Mouse (Mus musculus) CH12.LX (cell line): ENCODE measurements around the gene Dpf1. TPM values are rescaled to one million over a fixed set of nuclear protein-coding genes. Genes with fewer than 3 reads are reported as not detected.

Experiments used
- DNase-seq: peaks from one replicate; pipeline ENCODE4 v3.0.0-alpha.2; 2013; ENCODE audit errors: extremely low read depth
- H3K27ac ChIP-seq: 2 replicates; pipeline ENCODE4 v1.5.1; 2012; ENCODE audit warnings: low read depth, mild to moderate bottlenecking, control low read depth, moderate library complexity; ENCODE audit not compliant: insufficient read depth
- H3K27me3 ChIP-seq: replicated peaks from 2 replicates; pipeline ENCODE3; 2012; ENCODE audit warnings: inconsistent platforms
- H3K36me3 ChIP-seq, 2 experiments: replicated peaks in 1 of 2; 2 replicates each; pipeline versions ENCODE3 to v1.6.1; 2012; ENCODE audit warnings: inconsistent platforms in 1 of 2, low read length in 1 of 2, mild to moderate bottlenecking in 1 of 2, mixed read lengths in 1 of 2, moderate library complexity in 1 of 2; ENCODE audit not compliant: control insufficient read depth in 1 of 2, insufficient read depth in 1 of 2
- H3K4me1 ChIP-seq, 2 experiments: 2 replicates each; pipeline ENCODE4 v1.6.1; 2012; ENCODE audit warnings: inconsistent platforms in 1 of 2, moderate library complexity in 1 of 2; ENCODE audit not compliant: insufficient read depth in 2 of 2, control insufficient read depth in 1 of 2
- H3K4me2 ChIP-seq: 2 replicates; pipeline ENCODE4 v1.6.1; 2012; ENCODE audit warnings: low read depth, mild to moderate bottlenecking, control low read depth; ENCODE audit not compliant: poor library complexity, insufficient read depth, severe bottlenecking
- H3K4me3 ChIP-seq, 3 experiments: fragments of 150-350 bp in 1 of 3; sonication (generic) in 1 of 3; replicated peaks in 1 of 3; 2 replicates each; pipeline versions ENCODE3 to v1.5.1; 2011 to 2012; ENCODE audit warnings: low read depth in 2 of 3, low read length in 2 of 3, mild to moderate bottlenecking in 2 of 3, moderate library complexity in 2 of 3, control low read depth in 1 of 3, improper control_type of control experiment in 1 of 3, inconsistent platforms in 1 of 3, mixed read lengths in 1 of 3; ENCODE audit not compliant: poor library complexity in 1 of 3
- H3K79me2 ChIP-seq: replicated peaks from 2 replicates; pipeline ENCODE4 v1.6.1; 2012; ENCODE audit warnings: mild to moderate bottlenecking, moderate library complexity; ENCODE audit not compliant: control insufficient read depth, poor library complexity, insufficient read depth, severe bottlenecking; ENCODE audit errors: extremely low read depth
- H3K9ac ChIP-seq: 2 replicates; pipeline ENCODE4 v1.6.1; 2012; ENCODE audit warnings: low read depth, mild to moderate bottlenecking, control low read depth, moderate library complexity; ENCODE audit not compliant: insufficient read depth
- H3K9me3 ChIP-seq: replicated peaks from 2 replicates; pipeline ENCODE3; 2012; ENCODE audit warnings: low read length, inconsistent platforms, mixed read lengths
- BHLHE40 ChIP-seq: IDR thresholded peaks from 2 replicates; pipeline ENCODE4 v1.6.1; 2011; ENCODE audit warnings: mild to moderate bottlenecking, low read depth, low read length, improper control_type of control experiment
- CHD1 ChIP-seq: IDR thresholded peaks from 2 replicates; pipeline ENCODE4 v1.6.1; 2012; ENCODE audit warnings: low read depth, low read length, improper control_type of control experiment, inconsistent platforms
- CHD2 ChIP-seq: IDR thresholded peaks from 2 replicates; pipeline ENCODE4 v1.6.1; 2011; ENCODE audit warnings: low read length, improper control_type of control experiment
- CTCF ChIP-seq, 2 experiments: IDR thresholded peaks in 1 of 2; conservative IDR thresholded peaks in 1 of 2; 2 replicates each; pipeline ENCODE4 v1.5.1; 2011 to 2012; ENCODE audit warnings: low read depth in 2 of 2, low read length in 2 of 2, improper control_type of control experiment in 1 of 2, inconsistent platforms in 1 of 2, mild to moderate bottlenecking in 1 of 2, moderate library complexity in 1 of 2
- E2F4 ChIP-seq: IDR thresholded peaks from 2 replicates; pipeline ENCODE4 v1.6.1; 2011; ENCODE audit warnings: low read depth, low read length, improper control_type of control experiment; ENCODE audit not compliant: insufficient replicate concordance
- ELF1 ChIP-seq: IDR thresholded peaks from 2 replicates; pipeline ENCODE4 v1.6.1; 2014; ENCODE audit warnings: low read depth, mild to moderate bottlenecking, inconsistent platforms, low read length, improper control_type of control experiment
- EP300 ChIP-seq: IDR thresholded peaks from 2 replicates; pipeline ENCODE4 v1.6.1; 2011; ENCODE audit warnings: low read length, improper control_type of control experiment
- ETS1 ChIP-seq: conservative IDR thresholded peaks from 2 replicates; pipeline ENCODE4 v1.6.1; 2012; ENCODE audit warnings: low read depth, mild to moderate bottlenecking, inconsistent platforms, low read length, improper control_type of control experiment, moderate library complexity
- GABPA ChIP-seq: IDR thresholded peaks from 2 replicates; pipeline ENCODE4 v1.6.1; 2012; ENCODE audit warnings: low read depth, low read length, improper control_type of control experiment, inconsistent platforms; ENCODE audit not compliant: insufficient replicate concordance
- HCFC1 ChIP-seq: IDR thresholded peaks from 2 replicates; pipeline ENCODE4 v1.6.1; 2012; ENCODE audit warnings: low read depth, mild to moderate bottlenecking, inconsistent platforms, low read length, improper control_type of control experiment
- IRF4 ChIP-seq: IDR thresholded peaks from 2 replicates; pipeline ENCODE4 v1.6.1; 2014; ENCODE audit warnings: low read depth, mild to moderate bottlenecking, inconsistent platforms, low read length, improper control_type of control experiment
- JUN ChIP-seq: IDR thresholded peaks from 2 replicates; pipeline ENCODE4 v1.6.1; 2011; ENCODE audit warnings: low read depth, mild to moderate bottlenecking, low read length, improper control_type of control experiment, moderate library complexity; ENCODE audit not compliant: insufficient read depth
- JUND ChIP-seq: conservative IDR thresholded peaks from 2 replicates; pipeline ENCODE4 v1.6.1; 2011; ENCODE audit warnings: low read depth, low read length, improper control_type of control experiment
- KAT2A ChIP-seq: IDR thresholded peaks from 2 replicates; pipeline ENCODE4 v1.6.1; 2012; ENCODE audit warnings: low read length, improper control_type of control experiment, inconsistent platforms; ENCODE audit not compliant: insufficient replicate concordance
- MAFK ChIP-seq: IDR thresholded peaks from 2 replicates; pipeline ENCODE4 v1.6.1; 2011; ENCODE audit warnings: low read length, improper control_type of control experiment; ENCODE audit not compliant: insufficient replicate concordance
- MAZ ChIP-seq: IDR thresholded peaks from 2 replicates; pipeline ENCODE4 v1.6.1; 2012; ENCODE audit warnings: low read depth, mild to moderate bottlenecking, inconsistent platforms, low read length, improper control_type of control experiment, moderate library complexity
- MEF2A ChIP-seq: IDR thresholded peaks from 2 replicates; pipeline ENCODE4 v1.6.1; 2014; ENCODE audit warnings: low read depth, mild to moderate bottlenecking, inconsistent platforms, low read length, improper control_type of control experiment, borderline replicate concordance
- MXI1 ChIP-seq: IDR thresholded peaks from 2 replicates; pipeline ENCODE4 v1.6.1; 2011; ENCODE audit warnings: mild to moderate bottlenecking, low read depth, low read length, improper control_type of control experiment
- MYC ChIP-seq: IDR thresholded peaks from 2 replicates; pipeline ENCODE4 v1.6.1; 2011; ENCODE audit warnings: low read depth, mild to moderate bottlenecking, improper control_type of control experiment, low read length
- NELFE ChIP-seq: IDR thresholded peaks from 2 replicates; pipeline ENCODE4 v1.6.1; 2011; ENCODE audit warnings: low read depth, low read length, improper control_type of control experiment
- NRF1 ChIP-seq: IDR thresholded peaks from 2 replicates; pipeline ENCODE4 v1.6.1; 2014; ENCODE audit warnings: low read depth, mild to moderate bottlenecking, inconsistent platforms, low read length, improper control_type of control experiment, moderate library complexity
- RCOR1 ChIP-seq: conservative IDR thresholded peaks from 2 replicates; pipeline ENCODE4 v1.6.1; 2012; ENCODE audit warnings: low read depth, mild to moderate bottlenecking, inconsistent platforms, low read length, improper control_type of control experiment
- SIN3A ChIP-seq: IDR thresholded peaks from 2 replicates; pipeline ENCODE4 v1.6.1; 2012; ENCODE audit warnings: low read length, improper control_type of control experiment, inconsistent platforms
- TBP ChIP-seq: conservative IDR thresholded peaks from 2 replicates; pipeline ENCODE4 v1.6.1; 2011; ENCODE audit warnings: low read depth, low read length, improper control_type of control experiment
- TCF12 ChIP-seq: IDR thresholded peaks from 2 replicates; pipeline ENCODE4 v1.6.1; 2014; ENCODE audit warnings: low read depth, mild to moderate bottlenecking, inconsistent platforms, low read length, improper control_type of control experiment
- UBTF ChIP-seq: IDR thresholded peaks from 2 replicates; pipeline ENCODE4 v1.6.1; 2012; ENCODE audit warnings: low read depth, mild to moderate bottlenecking, inconsistent platforms, low read length, improper control_type of control experiment, moderate library complexity
- USF1 ChIP-seq: IDR thresholded peaks from 2 replicates; pipeline ENCODE4 v1.6.1; 2014; ENCODE audit warnings: low read depth, mild to moderate bottlenecking, inconsistent platforms, low read length, improper control_type of control experiment
- USF2 ChIP-seq: conservative IDR thresholded peaks from 2 replicates; pipeline ENCODE4 v1.6.1; 2011; ENCODE audit warnings: low read depth, low read length, improper control_type of control experiment
- ZKSCAN1 ChIP-seq: IDR thresholded peaks from 2 replicates; pipeline ENCODE4 v1.6.1; 2012; ENCODE audit warnings: low read depth, inconsistent platforms, low read length, improper control_type of control experiment, borderline replicate concordance
- ZNF384 ChIP-seq: IDR thresholded peaks from 2 replicates; pipeline ENCODE4 v1.6.1; 2012; ENCODE audit warnings: low read depth, low read length, improper control_type of control experiment, inconsistent platforms
- dilution Hi-C: fragments of 300-500 bp; cut with MboI; formaldehyde crosslinking; loops from 2 replicates; pipeline ENCODE4 v1.14.3; 2020; ENCODE audit warnings: low sequenced_read_pairs; ENCODE audit not compliant: extremely low pct_unique_long_range_greater_than_20kb, extremely low pct_ligation_motif_present
- in situ Hi-C: fragments of 300-500 bp; cut with MboI; formaldehyde crosslinking; loops from 3 replicates; pipeline ENCODE4 v1.14.3; 2019; ENCODE audit warnings: low sequenced_read_pairs, low pct_ligation_motif_present, low pct_unique_long_range_greater_than_20kb, mixed read lengths
- polyA plus RNA-seq: library from polyadenylated mRNA; unstranded; fragments of >175 nt; gene quantifications from 2 replicates; pipeline ENCODE4 v1.2.1, GENCODE M21; 2012; ENCODE audit warnings: low read depth; ENCODE audit not compliant: insufficient read length
- total RNA-seq, 2 experiments: library from RNA; depleted of rRNA; stranded (reverse); fragments of 300-350 nt in 1 of 2; fragments of >200 nt in 1 of 2; gene quantifications; 2 replicates each; pipeline ENCODE4 v1.2.3; 2012 to 2014

Gene Dpf1
- total and polyA plus RNA-seq, 3 experiments, result 0.38 to 3.0 (median 0.97) TPM

DNA sequence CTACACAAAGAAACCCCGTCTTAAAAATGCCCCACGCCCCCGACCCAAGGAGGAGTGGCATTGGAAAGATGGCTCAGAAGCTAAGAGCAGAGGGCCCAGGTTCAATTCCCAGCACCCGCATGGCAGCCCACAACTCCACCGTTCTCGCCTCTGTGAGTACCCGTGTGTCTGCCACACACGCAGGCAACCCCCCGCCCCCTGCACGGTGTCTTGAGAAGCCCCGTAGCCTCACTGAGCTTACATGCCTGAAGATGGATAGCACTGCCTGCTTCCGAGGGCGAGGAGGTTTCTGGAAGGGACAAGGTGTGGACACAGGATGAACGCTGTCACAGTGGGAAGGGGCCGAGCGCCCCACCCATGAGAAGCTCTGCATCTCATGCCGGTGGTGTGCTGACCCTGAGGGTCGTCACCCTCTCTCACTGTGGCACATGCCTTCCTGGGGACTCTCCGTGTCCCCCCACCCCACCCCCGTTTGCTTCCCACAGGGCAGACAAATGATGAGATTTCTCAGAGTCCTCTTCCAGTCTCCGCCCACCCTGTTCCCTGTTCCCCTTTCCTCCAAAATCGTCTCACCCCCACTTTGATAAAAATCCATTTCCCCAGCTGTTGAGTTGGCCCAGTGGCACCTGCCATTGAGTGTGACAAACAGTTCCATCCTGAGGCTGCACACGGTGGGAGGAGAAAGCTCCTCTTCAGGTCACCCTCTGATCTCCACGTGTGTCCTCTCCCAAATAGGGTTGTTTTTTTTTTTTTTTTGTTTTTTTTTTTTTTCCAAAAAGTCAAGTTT is 7.7 kb upstream of the Dpf1 start:
- H3K4me2 ChIP-seq, result no peak overlapping the region
- dilution Hi-C loops (no loop called here), in situ Hi-C loops (no loop called here)
- H3K36me3 ChIP-seq, result no peaks in the 10 kb centered on the region
- no peak for DNase-seq
- no peaks in the 10 kb centered on the region for H3K79me2 ChIP-seq
- TF ChIP-seq ZNF384 (no peak), NELFE (no peak), CHD1 (no peak), MAFK (no peak), MAZ (no peak), ELF1 (no peak), USF1 (no peak), RCOR1 (no peak), GABPA (no peak), HCFC1 (no peak), TBP (no peak)
- no peak overlapping the region for H3K4me3 ChIP-seq
- no peaks in the 10 kb centered on the region for H3K9me3 ChIP-seq
- H3K27ac ChIP-seq, result no peak overlapping the region
- no peak overlapping the region for H3K9ac ChIP-seq
- peaks cover 28% of the 10 kb centered on the region for H3K27me3 ChIP-seq
- peaks cover 5 to 42% of the 10 kb centered on the region in 2 experiments for H3K4me1 ChIP-seq

DNA sequence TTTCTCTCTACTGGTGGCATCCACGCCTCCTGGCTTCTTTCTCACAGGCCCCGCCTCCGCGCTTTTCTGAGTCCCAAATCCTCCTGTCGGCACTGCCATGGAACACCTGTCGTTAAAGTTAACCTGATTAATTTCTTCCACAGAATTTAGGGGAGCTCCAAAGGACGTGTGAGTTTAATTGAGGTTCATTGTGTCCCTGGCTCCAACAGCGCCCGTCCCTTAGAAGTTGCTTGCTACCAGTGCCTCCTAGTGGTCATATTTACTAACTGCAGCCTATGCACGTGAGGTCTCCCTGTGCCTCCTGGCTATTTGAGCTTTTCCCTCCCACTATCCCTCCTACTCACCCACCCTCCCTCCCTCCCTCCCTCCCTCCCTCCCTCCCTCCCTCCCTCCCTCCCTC is 6.8 kb upstream of the Dpf1 start:
- dilution Hi-C loops, result no loop called here
- H3K79me2 ChIP-seq, result no peaks in the 10 kb centered on the region
- H3K27me3 ChIP-seq, result peaks cover 32% of the 10 kb centered on the region
- H3K9ac ChIP-seq, result no peak overlapping the region
- no peak overlapping the region for H3K4me3 ChIP-seq
- H3K27ac ChIP-seq, result no peak overlapping the region
- peak; percentile 70 for DNase-seq
- H3K4me2 ChIP-seq, result no peak overlapping the region
- in situ Hi-C loops, result no loop called here
- H3K4me1 ChIP-seq, result peaks cover 5 to 41% of the 10 kb centered on the region in 2 experiments
- H3K36me3 ChIP-seq, result no peaks in the 10 kb centered on the region
- H3K9me3 ChIP-seq, result no peaks in the 10 kb centered on the region
- TF ChIP-seq JUND, result no peak
- no peak for TF ChIP-seq RCOR1
- TF ChIP-seq GABPA, result no peak
- 0 out of 2 replicates have a peak, but pooled peaks have one; percentile 15 for TF ChIP-seq IRF4
- TF ChIP-seq ZNF384, result no peak
- peak; percentile 61; the same call in 1 of the 2 replicates for TF ChIP-seq MYC
- TF ChIP-seq TBP, result no peak
- no peak for TF ChIP-seq MEF2A
- no peak for TF ChIP-seq USF2
- TF ChIP-seq TCF12, result no peak
- no peak for TF ChIP-seq ETS1
- TF ChIP-seq ZKSCAN1, result no peak
- no peak for TF ChIP-seq JUN
- no peak for TF ChIP-seq CHD2
- TF ChIP-seq NRF1, result no peak
- no peak for TF ChIP-seq MAZ
- no peak for TF ChIP-seq SIN3A
- TF ChIP-seq E2F4, result no peak
- TF ChIP-seq BHLHE40, result peak; percentile 96
- peak; percentile 75 to 90 for TF ChIP-seq CTCF (conservative IDR thresholded peaks at IDR 0.05 in 1 of 2, IDR thresholded peaks at IDR 0.05 in 1 of 2; ENCODE audit: low read depth in 2 of 2, low read length in 2 of 2)
- TF ChIP-seq MXI1, result no peak
- no peak for TF ChIP-seq USF1
- no peak for TF ChIP-seq ELF1
- TF ChIP-seq MAFK, result no peak
- TF ChIP-seq KAT2A, result no peak
- TF ChIP-seq NELFE, result no peak
- no peak for TF ChIP-seq UBTF
- TF ChIP-seq EP300, result no peak
